Mouse (Mus musculus): ENCODE measurements around the gene Kmt5a. TPM values are rescaled to one million over a fixed set of nuclear protein-coding genes. Genes with fewer than 3 reads are reported as not detected.
A peak's percentile ranks its signal among the peaks of the same experiment; 100 is the strongest.
"Not testable (repeated sequence)": the region's sequence is repeated elsewhere in the genome, so short reads cannot be mapped to it uniquely, and the experiment has no call there.

Gene Kmt5a
- polyA plus RNA-seq, 2 experiments from 2014 or later = 23.4 to 26.8 TPM

- peak; percentile 30 for ATAC-seq
These were observed 44.1 kb downstream of the Kmt5a start for GRCm38 (mm10) chr5:124483655-124484396.

- no peak for ATAC-seq
These were observed 45.9 kb downstream of the Kmt5a start for GRCm38 (mm10) chr5:124485654-124486053.

GRCm38 (mm10) chr5:124488885-124489284, 49.2 kb downstream of the Kmt5a start:
- ATAC-seq = no peak

DNA sequence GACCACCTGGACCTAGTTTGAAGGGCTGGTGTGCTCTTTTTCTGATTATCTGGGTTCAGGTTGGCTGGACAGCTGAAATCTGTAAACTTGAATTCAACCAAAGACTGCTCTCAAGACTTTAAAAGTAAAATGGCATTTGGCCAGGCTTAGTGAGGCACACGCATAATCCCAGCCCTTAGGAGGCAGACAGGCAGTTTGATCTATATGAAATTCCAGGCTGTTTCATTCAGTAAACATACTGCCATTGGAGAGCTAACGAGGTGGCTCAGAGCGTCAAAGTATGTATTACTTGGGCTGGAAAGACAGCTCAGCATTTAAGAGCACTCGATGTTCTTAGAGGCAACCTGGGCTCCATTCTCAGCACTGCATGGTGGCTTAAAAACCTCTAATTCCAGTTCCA, 52.0 kb downstream of the Kmt5a start:
- no peak for ATAC-seq

DNA sequence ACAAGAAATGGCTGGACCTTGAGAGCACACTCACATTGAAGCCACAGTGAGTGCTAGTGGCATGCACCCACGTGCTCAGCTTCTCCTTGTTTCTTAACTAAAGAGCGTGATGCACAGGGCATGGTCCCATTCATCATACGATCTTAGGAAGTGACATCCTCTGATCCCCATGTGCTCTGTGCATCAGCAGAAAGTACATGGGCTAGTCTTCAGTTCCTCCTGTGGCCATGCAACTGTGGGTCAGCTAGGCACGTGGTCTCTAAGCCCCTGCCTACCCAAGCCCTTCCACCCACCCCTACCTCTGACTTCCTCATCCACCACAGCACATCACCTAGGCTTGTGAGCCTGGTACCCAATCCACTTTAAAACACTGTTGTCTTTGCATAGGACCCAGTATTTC, 52.9 kb downstream of the Kmt5a start:
- no peak for ATAC-seq

DNA sequence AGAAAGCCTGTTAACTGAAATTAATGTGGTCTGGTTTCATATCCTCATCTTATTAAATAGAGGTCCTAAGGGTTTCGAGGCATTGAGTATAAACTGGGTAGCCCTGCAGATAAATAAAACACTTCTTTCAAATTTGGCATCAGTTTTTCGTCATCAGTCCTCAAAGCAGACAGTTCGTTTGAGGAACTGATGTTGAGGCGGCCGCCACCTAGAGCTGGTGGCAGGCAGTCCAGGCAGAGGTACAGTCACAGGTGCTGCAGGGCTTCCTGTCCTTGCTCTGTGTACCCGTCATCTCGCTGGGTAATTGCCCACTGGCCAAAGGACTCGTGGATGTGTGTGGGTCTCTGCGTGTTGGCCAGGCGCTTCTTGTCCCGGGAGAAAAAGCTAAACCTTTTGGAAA, 53.7 kb downstream of the Kmt5a start:
- no peak for ATAC-seq

GRCm38 (mm10) chr5:124495547-124495946, 55.8 kb downstream of the Kmt5a start:
- ATAC-seq = no peak

- peak; percentile 91 for ATAC-seq
These were observed 57.1 kb downstream of the Kmt5a start for GRCm38 (mm10) chr5:124496614-124497514.

GRCm38 (mm10) chr5:124498221-124498876, 58.6 kb downstream of the Kmt5a start:
- ATAC-seq = no peak

GRCm38 (mm10) chr5:124499001-124499400, 59.3 kb downstream of the Kmt5a start:
- ATAC-seq = no peak

- not testable (repeated sequence) for ATAC-seq
These were observed 60.3 kb downstream of the Kmt5a start for GRCm38 (mm10) chr5:124500037-124500436.

DNA sequence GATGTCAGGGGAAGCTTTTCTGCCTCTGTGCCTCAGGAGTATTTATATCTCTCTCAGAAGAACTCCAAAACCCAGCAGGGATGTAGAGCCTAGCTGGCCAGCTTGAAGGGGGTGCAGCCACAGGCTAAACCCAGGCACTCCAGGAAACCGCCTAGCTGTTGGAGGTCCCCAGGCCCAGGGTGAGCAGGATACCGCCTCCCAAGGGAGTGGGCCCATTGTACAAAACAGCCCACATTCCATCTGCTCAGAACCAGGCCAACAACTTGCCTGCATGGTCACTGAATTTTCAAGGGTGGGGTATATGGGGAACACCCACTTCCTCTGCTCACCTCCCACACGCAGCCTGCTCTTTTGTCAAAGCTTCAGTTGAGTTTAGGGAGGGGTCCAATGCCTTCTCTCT, 60.8 kb downstream of the Kmt5a start:
- no peak for ATAC-seq

GRCm38 (mm10) chr5:124501541-124501940, 61.8 kb downstream of the Kmt5a start:
- no peak for ATAC-seq

DNA sequence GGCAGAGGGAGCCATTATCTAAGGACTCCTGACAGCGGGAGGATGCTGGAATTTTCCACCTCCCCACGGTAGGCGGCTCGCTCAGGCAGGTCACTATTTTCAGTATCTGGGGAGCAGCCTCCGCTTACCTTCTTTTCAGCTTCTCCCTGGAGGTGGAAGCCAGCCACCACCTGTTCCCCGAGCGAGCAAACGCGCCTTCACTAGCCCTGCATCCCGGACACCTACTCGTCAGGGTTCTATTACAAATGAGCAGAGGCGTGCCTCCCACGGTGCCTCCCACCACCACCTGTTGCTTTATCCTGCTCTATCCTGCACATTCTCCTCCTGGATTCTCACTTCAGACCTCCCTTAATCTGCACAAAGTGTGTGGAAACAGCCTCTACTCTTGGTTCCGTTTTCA, 64.0 kb downstream of the Kmt5a start:
- ATAC-seq = no peak

DNA sequence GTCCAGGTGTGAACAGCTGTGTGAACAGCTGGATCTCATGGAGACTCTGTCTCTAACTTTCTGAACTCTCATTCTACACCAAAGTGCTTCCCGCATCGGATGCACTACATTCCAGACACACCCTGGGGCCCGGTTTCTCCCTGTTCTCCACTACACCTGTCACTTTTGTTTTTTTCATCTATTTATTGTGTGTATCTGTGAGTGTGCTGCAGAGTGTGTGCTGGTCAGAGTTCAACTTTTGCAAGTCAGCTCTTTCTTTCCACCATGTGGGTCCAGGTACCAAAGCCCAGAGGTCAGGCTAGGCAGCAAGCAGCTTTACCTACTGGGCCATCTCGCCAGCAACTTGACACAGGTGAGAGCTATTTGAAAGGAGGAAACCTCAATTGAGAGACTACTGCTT, 65.5 kb downstream of the Kmt5a start:
- ATAC-seq = no peak

DNA sequence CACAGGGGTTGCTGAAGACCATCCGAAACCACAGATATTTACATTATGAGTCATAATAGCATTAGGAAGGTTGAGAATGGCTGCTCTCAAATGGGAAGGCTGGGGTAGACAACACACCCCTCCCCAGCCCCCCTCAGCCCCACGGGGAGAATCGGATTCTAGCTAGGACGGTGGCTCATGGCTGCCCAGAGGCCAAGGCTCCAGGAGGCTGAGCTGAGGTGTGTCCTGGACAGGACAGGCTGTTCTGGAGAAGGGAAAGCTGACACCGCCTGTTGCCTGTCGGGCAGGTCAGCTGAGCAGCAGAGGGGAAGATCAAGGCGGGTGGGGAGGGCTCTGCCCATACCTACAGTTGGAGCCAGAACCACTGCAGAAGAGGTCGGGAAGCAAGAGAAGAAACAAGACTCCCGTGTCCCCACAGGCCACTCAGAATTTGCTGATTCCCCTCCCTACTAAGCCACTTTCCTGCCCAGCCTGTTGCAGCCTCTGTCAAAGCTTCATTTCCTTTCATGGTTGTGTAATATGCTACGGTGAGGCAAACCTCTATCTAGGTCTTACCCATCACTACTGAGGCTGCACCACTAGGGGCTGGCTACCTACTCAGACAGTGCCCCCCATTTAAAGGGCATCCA, 67.1 kb downstream of the Kmt5a start:
- no peak for ATAC-seq

GRCm38 (mm10) chr5:124509200-124509599, 69.5 kb downstream of the Kmt5a start:
- ATAC-seq = no peak

GRCm38 (mm10) chr5:124509742-124510237, 70.1 kb downstream of the Kmt5a start:
- ATAC-seq = no peak

DNA sequence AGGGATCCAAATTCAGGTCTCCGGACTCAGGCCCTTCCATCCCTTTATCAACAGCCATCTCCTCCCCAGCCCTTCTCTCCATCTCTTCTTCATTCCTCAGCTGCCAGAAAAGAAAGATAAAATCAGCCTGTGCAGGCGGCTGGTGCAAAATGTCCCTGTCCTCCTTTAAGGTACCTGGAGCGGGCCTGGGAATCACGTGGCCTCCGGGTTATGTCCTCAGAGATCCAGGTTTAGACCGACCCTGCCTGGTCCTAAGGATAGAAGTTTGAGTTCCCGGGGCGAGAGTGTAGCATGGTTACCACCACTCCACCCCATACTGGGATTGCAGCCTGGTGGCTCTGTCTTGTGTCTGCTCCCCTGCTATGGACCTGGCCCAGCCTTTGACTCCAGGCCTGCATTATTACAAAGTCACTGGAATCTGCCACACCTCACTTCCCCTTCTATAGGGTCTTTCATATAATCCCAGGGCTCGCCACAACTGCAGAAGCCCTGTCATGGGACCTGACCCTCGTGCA, 70.9 kb downstream of the Kmt5a start:
- ATAC-seq = no peak
